Mouse (Mus musculus): ENCODE measurements around the gene H2-DMb1.
A peak's percentile ranks its signal among the peaks of the same experiment; 100 is the strongest.
"Not testable (repeated sequence)": the region's sequence is repeated elsewhere in the genome, so short reads cannot be mapped to it uniquely, and the experiment has no call there.

Gene H2-DMb1

GRCm38 (mm10) chr17:34123111-34123510, 29.8 kb upstream of the H2-DMb1 start:
- no peak for DNase-seq

- no peak for DNase-seq
Observed at GRCm38 (mm10) chr17:34123518-34123917, 29.4 kb upstream of the H2-DMb1 start.

GRCm38 (mm10) chr17:34124649-34125048, 28.2 kb upstream of the H2-DMb1 start:
- no peak for DNase-seq

DNA sequence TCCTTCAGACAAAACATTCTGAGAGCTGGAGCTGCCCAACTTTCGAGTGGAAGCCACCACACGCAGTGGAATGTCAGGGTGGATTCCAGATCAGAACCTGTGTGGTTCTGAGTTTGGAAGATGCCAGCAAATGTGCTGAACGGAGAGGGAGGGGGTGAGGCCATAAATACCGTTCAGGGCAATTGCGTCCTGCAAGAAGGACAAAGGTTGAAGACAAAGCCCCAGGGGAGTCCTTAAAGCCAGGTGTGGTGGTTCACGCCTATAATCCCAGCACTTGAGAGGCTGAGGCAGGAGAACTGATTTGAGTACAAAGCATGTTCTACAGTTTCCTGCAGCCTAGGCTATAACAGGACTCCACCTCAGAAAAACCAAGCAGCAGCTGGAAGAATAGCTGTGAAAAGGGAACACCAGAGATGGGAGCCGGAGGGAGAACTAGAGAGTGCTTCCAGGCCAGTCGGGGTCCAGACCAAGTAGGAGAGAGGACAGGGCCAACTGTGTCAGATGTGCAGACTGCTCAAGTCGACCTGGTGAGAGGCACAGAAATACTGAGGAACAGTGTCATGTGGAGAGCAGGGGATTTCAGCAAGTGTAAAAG, 25.9 kb upstream of the H2-DMb1 start:
- no peak for DNase-seq

GRCm38 (mm10) chr17:34127475-34127874, 25.4 kb upstream of the H2-DMb1 start:
- peak; percentile 69 for DNase-seq

DNA sequence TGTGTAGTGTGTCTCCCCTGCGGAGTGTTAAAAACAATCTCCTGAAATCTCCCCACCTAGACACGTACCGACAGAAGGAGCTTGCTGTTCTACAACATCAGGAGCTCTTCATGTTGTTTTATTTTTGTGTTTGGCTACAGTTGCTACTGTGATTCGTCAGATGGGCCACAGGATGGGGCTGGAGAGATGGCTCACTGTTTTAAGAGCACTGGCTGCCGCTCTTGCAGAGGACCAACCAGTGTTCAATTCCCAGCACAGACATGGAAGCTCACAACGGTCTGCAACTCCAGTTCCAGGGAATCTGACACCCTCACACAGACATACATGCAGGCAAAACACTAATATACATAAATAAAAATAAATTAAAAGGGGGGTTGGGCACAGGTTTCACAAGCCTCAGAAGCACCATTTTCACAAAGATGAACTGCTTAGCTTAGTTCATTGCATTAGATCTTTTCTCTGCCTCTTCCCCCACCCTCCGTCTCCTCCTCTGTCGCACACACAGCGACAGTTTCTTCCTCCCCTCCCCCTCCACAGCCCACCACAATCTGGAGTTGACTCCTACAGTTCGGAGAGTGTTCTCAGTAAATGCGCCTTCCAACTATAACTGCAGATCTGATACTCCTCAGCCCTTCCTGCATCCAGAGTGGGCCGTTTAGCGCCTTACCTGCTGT, 24.5 kb upstream of the H2-DMb1 start:
- DNase-seq: peak; percentile 63

GRCm38 (mm10) chr17:34128944-34129791, 23.7 kb upstream of the H2-DMb1 start:
- peak; percentile 71 for DNase-seq

- DNase-seq: no peak
Observed at GRCm38 (mm10) chr17:34130073-34130947, 22.6 kb upstream of the H2-DMb1 start.

- no peak for DNase-seq
Observed at GRCm38 (mm10) chr17:34131911-34132310, 21.0 kb upstream of the H2-DMb1 start.

DNA sequence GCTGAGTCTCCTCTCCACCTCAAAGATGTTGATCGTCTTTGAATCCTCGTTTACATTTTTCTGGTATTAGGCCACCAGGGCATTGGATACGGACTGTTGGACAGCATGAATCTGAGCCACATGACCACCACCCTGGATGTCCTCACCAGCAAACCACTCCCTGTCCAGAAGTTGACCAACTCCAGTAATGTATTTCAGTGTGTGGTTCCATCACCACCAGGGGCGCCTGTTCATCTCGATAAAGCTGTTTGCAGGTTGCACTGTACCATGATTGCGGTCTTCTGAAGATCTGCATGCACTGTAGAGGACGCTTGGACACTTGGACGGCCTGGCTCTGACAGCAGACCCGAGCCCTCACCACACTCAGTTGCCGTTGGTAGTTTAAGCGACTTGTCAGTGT, 19.6 kb upstream of the H2-DMb1 start:
- no peak for DNase-seq

DNA sequence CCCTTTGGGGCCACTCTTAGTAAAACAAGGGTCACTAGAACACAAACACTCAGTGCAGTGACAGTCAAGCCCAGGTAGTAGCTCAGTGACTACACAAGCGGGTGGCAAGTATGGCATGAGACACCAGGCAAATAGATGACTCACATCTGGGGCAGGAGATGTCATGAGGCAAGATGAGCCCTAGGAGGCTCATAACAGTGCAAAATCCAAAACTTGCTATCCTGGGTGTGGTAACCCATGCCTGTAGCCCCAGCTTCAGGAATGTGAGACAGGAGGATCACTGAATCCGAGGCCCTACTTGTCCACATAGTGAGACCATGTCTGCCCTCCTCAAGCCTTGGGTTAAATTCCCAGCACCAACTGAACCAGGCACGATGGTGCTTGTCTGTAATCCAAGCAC, 18.4 kb upstream of the H2-DMb1 start:
- DNase-seq: no peak

- DNase-seq: peak; percentile 99
Observed at GRCm38 (mm10) chr17:34135297-34136224, 17.3 kb upstream of the H2-DMb1 start.

DNA sequence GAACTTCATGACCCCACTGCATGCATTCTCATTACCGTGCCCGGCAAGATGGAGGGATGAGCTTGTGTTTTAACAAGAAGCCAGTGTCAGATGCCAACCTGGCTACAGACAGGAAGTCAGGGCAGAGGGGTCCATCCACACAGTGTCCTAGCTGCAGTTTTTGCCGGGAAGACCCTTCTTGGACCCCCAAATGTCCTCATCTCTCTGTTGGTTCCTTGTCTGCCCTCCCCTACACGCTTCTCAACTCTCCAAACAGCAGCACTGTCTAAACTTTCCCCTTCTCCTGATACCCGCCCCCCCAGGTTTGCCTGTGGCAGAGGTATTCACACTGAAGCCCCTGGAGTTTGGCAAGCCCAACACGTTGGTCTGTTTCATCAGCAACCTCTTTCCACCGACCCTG, 15.3 kb upstream of the H2-DMb1 start:
- DNase-seq: no peak

DNA sequence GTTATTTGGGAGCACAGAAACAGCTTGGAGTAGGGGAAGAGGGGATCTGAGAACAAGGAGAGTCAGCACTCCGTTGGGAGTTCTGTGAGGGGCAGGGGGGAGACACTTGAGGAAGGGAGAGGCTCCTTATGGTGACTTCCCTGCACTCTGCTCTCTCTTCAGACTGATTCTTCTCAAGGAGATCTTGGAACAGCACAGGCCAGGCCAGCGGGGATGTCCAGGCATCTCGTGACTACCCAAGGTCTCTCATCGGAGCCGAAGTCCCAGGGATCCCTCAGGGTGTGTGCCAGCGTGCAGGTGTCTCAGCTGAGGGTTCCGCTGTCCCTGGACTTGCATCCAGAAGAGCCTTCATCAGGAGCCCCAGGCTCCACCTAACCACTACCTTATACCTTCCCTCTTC, 14.2 kb upstream of the H2-DMb1 start:
- DNase-seq: no peak

- no peak for DNase-seq
Observed at GRCm38 (mm10) chr17:34139416-34139815, 13.5 kb upstream of the H2-DMb1 start.

GRCm38 (mm10) chr17:34140240-34140639, 12.6 kb upstream of the H2-DMb1 start:
- DNase-seq: no peak

DNA sequence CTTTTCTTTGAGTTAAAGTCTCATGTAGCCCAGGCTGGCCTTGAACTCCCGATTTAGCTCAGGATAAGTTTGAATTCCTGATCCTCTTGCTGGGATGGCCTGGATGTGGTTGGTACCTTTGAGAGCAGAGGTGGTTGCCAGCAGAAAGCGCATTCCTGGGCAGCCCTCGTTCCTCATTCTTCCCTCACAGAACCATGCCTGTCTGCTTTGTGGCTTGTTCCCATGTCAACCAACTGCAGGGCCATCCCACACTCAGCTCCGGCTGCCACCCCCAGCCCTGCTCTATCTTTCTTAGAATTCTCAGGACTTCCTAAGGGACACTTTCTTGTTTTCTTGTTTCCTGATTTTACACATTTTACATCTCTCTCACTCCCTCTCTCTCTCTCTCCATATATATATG, 11.4 kb upstream of the H2-DMb1 start:
- no peak for DNase-seq

DNA sequence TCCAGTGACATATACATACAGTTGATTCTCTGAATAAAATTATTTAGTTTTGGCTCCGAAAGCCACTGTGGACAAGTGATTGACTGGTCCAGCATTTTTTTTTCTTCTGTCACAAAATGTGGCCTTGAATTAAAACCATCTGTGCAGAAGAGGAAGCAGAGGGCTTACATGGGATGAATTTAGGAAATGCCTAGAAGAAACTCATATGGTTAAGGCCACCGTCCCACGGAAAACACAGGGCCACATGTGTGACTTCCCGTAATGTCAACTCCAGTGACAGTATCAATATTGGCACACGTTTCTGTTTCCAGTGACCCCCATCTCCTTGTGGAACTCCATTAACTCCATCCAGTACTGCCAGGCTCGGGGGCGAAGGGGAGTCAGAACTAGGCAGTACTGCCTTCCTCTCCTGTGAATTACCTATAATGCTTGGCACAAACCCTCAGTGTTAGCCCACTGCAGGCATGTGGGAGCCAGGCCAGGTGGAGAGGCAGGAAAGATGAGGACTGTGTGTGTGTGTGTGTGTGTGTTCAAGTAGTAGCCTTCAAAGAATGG, 10.3 kb upstream of the H2-DMb1 start:
- DNase-seq: no peak

- peak; percentile 88 for DNase-seq
Observed at GRCm38 (mm10) chr17:34143033-34143432, 9.8 kb upstream of the H2-DMb1 start, which contains the start of gene H2-DMb2. Gene H2-DMb2 (plus strand): TSS chr17:34143307.

- no peak for DNase-seq
Observed at GRCm38 (mm10) chr17:34143461-34143860, 9.4 kb upstream of the H2-DMb1 start.

DNA sequence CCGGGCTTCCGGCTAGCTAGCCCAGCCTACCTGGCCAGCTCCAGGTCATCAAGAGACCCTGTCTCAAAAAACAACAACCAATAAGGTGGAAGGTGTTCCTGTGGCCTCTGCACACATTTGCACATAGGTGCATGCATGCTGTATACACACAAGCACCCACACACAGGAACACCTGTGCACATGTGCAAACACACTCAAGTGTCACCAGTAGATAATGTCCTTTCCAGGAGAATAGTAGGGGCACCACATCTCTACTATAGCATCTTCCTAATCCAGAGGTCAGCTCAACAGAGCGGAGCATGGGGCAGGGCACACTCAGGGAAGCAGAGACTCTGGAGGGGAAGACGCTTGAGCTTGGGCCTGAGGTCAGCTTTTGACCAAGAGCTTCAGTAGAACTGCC, 8.7 kb upstream of the H2-DMb1 start:
- DNase-seq: not testable (repeated sequence)
